Mouse (Mus musculus): Measurements from ENCODE around the gene Tex13c1. TPM values are rescaled to one million over a fixed set of nuclear protein-coding genes. Genes with fewer than 3 reads are reported as not detected.

The Tex13c1 gene
- total RNA-seq (2017): not detected in 2 replicates

DNA sequence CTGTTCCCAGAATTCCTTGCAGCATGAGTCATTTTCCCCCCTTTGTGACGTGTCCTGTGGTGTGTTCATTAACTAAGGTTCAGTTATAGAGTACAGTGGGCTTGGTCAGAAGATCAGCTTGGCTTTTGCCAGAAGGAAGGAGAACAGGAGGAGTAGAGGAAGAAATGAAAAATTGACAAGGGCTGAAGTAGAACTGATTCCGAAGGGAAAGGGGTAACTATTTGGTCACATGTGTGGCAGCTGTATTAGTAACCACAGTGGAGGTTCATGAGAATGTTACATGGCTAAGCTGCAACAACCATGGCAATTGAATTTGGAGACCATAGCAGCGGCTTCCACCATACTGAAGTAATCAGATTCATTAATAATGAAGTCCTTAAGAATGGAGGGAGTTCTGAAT, at the start of gene Tex13c1:
Gene Tex13c1 (plus strand): TSS at position 301 of the 400 bp plus-strand sequence.
- no peak for ATAC-seq (replicated peaks; ENCODE audit: low read depth, poor library complexity, severe bottlenecking)

Other genes starting within 250 kb of the Tex13c1 start
- gene Tenm1, start 162.0 kb upstream of the Tex13c1 start, total RNA-seq (2017): not detected in 2 replicates